Comparison of ENCODE assay signal across 8 mouse cellular contexts in the genomic region with DNA sequence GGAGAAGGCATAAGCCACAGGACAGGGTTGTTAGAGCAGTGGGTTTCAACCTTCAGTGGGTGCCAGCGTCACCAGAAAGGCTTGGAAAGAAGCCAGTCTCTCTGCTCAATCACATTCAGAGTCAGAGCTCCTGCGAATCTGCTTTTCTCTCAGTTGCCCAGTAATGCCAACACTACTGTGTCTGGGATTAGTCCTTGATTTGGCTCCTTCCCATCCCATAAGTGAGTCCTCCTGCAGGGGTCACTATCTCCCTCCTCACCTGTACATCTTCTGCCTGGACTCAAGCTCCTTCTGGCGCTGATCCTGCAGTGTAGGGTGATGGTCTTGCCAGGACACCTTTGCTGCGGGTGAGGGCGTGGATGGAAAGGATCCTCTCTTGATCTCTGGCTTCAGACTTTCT. TPM values are rescaled to one million over a fixed set of nuclear protein-coding genes. Genes with fewer than 3 reads are reported as not detected.
A peak's percentile ranks its signal among the peaks of the same experiment; 100 is the strongest.
DNase-seq lines count a peak whose midpoint lies in the region; ATAC-seq and TF ChIP-seq lines count a peak whose summit lies in the region.

No protein-coding gene starts in this region.

- 11% methylated on average over 5 of the region's 5 CpGs for WGBS in kidney, embryonic 16.5 days
- 6% methylated on average over 5 of the region's 5 CpGs for WGBS in heart, embryonic 16.5 days
- WGBS in liver, postnatal 0 days (ENCODE audit: insufficient replicate concordance): 9% methylated on average over 5 of the region's 5 CpGs

- peak overlapping the region; percentile 23 for H3K4me3 ChIP-seq in kidney, embryonic 16.5 days (ENCODE audit: low read length)
- peak overlapping the region; percentile 30 for H3K4me3 ChIP-seq in heart, embryonic 16.5 days (ENCODE audit: low read length)
- no peak overlapping the region for H3K4me3 ChIP-seq in liver, postnatal 0 days (ENCODE audit: low read depth, low read length)

- peak; percentile 36 for TF ChIP-seq CTCF in liver, postnatal 0 days (IDR thresholded peaks at IDR 0.05; ENCODE audit: low read depth)

- ATAC-seq in kidney, embryonic 16.5 days (ENCODE audit: low FRiP score, low TSS enrichment): no peak
- ATAC-seq in heart, embryonic 16.5 days (replicated peaks; ENCODE audit: extremely low read depth, insufficient read depth, low FRiP score): no peak
- ATAC-seq in liver, postnatal 0 days: no peak

- DNase-seq in kidney, adult 8-10 months: no peak
- DNase-seq in cerebellum, adult 18-20 months: peak; percentile 65 to 71
- DNase-seq in liver, postnatal 0 days: no peak
- no peak for DNase-seq in spleen, adult 12 weeks (ENCODE audit: low spot score)
- DNase-seq in adrenal gland, postnatal 14 days: no peak
- DNase-seq in left cerebral cortex, postnatal 36 days (ENCODE audit: low spot score in 2 of 2): no peak

- peaks cover 30% of the 10 kb centered on the region for H3K27me3 ChIP-seq in kidney, embryonic 16.5 days (ENCODE audit: insufficient read depth, low read length)
- H3K27me3 ChIP-seq in heart, embryonic 16.5 days (ENCODE audit: control insufficient read depth, insufficient read depth, low read length): peaks cover 20% of the 10 kb centered on the region
- H3K27me3 ChIP-seq in liver, postnatal 0 days (ENCODE audit: insufficient read depth, low read length): peaks cover 23% of the 10 kb centered on the region

- H3K9ac ChIP-seq in kidney, embryonic 16.5 days (replicated peaks; ENCODE audit: low read length): no peak overlapping the region
- H3K9ac ChIP-seq in heart, embryonic 16.5 days (ENCODE audit: low read length): no peak overlapping the region; the same call in 1 of the 2 replicates
- no peak overlapping the region for H3K9ac ChIP-seq in liver, postnatal 0 days (replicated peaks)

- H3K36me3 ChIP-seq in kidney, embryonic 16.5 days (ENCODE audit: insufficient read depth, low read length): no peaks in the 10 kb centered on the region
- H3K36me3 ChIP-seq in heart, embryonic 16.5 days (ENCODE audit: control insufficient read depth, insufficient read depth): no peaks in the 10 kb centered on the region
- no peaks in the 10 kb centered on the region for H3K36me3 ChIP-seq in liver, postnatal 0 days (replicated peaks; ENCODE audit: insufficient read depth, low read length)

- no peaks in the 10 kb centered on the region for H3K9me3 ChIP-seq in kidney, embryonic 16.5 days (ENCODE audit: low read length)
- H3K9me3 ChIP-seq in heart, embryonic 16.5 days (replicated peaks; ENCODE audit: control insufficient read depth, low read length): no peaks in the 10 kb centered on the region
- H3K9me3 ChIP-seq in liver, postnatal 0 days (ENCODE audit: low read length): no peaks in the 10 kb centered on the region

- peak overlapping the region; percentile 44 for H3K4me2 ChIP-seq in kidney, embryonic 16.5 days (replicated peaks; ENCODE audit: low read depth, low read length)
- peak overlapping the region; percentile 63 for H3K4me2 ChIP-seq in heart, embryonic 16.5 days (ENCODE audit: low read depth, low read length)
- no peak overlapping the region for H3K4me2 ChIP-seq in liver, postnatal 0 days (ENCODE audit: low read depth, low read length)

- intact Hi-C loops in left cerebral cortex, postnatal 36 days (cut with DNase I): loop anchor here (5.0 kb wide), 1 partner anchor 36 kb away; no protein-coding TSS in a partner anchor

- H3K27ac ChIP-seq in kidney, embryonic 16.5 days (ENCODE audit: low read length): no peak overlapping the region
- no peak overlapping the region for H3K27ac ChIP-seq in heart, embryonic 16.5 days (ENCODE audit: low read length)
- no peak overlapping the region for H3K27ac ChIP-seq in liver, postnatal 0 days (ENCODE audit: low read depth)

- TF ChIP-seq EP300 in liver, postnatal 0 days (IDR thresholded peaks at IDR 0.05; ENCODE audit: low read depth): no peak

- H3K4me1 ChIP-seq in kidney, embryonic 16.5 days (ENCODE audit: insufficient read depth, low read length): peaks cover 4% of the 10 kb centered on the region
- peaks cover 4% of the 10 kb centered on the region; the same call in 1 of the 2 replicates for H3K4me1 ChIP-seq in heart, embryonic 16.5 days (ENCODE audit: control insufficient read depth, insufficient read depth, low read length)
- H3K4me1 ChIP-seq in liver, postnatal 0 days (ENCODE audit: insufficient read depth): peaks cover 3% of the 10 kb centered on the region; the same call in 1 of the 2 replicates

RNA-seq across cellular contexts. Expression of a gene that starts 0.9 kb away (rescaled TPM):
- 0.46 and 0.72 TPM in 2 replicates for polyA plus RNA-seq in kidney, embryonic 16.5 days (2015; fragmentation: Nextera tagmentation; extraction: Ambion mirVana)
- 1.7 TPM in 2 replicates for polyA plus RNA-seq in heart, embryonic 16.5 days (2015; fragmentation: Nextera tagmentation; extraction: Ambion mirVana)
- polyA plus RNA-seq in liver, postnatal 0 days (2015; fragmentation: Nextera tagmentation; extraction: Ambion mirVana): 0.04 TPM in 1 of 2 replicates, not detected in the other
- 0.19 TPM in 1 of 2 replicates, not detected in the other for total RNA-seq in adrenal gland, postnatal 14 days (2021)
- 1 to 10 TPM; 4.2 to 6.5 TPM for total RNA-seq in left cerebral cortex, postnatal 36 days (2021)

RNA-seq across cellular contexts. Expression of a gene that starts 40.0 kb away (rescaled TPM):
- polyA plus RNA-seq in kidney, embryonic 16.5 days (2015; fragmentation: Nextera tagmentation; extraction: Ambion mirVana): 0.30 and 0.41 TPM in 2 replicates
- polyA plus RNA-seq in heart, embryonic 16.5 days (2015; fragmentation: Nextera tagmentation; extraction: Ambion mirVana): not detected in 2 replicates
- polyA plus RNA-seq in liver, postnatal 0 days (2015; fragmentation: Nextera tagmentation; extraction: Ambion mirVana): not detected in 2 replicates
- total RNA-seq in adrenal gland, postnatal 14 days (2021): not detected in 2 replicates
- 1 to 10 TPM; 6.0 to 6.1 TPM for total RNA-seq in left cerebral cortex, postnatal 36 days (2021)

RNA-seq across cellular contexts. Expression of a gene that starts 40.1 kb away (rescaled TPM):
- polyA plus RNA-seq in kidney, embryonic 16.5 days (2015; fragmentation: Nextera tagmentation; extraction: Ambion mirVana): 0.17 and 0.27 TPM in 2 replicates
- 0.05 and 0.10 TPM in 2 replicates for polyA plus RNA-seq in heart, embryonic 16.5 days (2015; fragmentation: Nextera tagmentation; extraction: Ambion mirVana)
- not detected in 2 replicates for polyA plus RNA-seq in liver, postnatal 0 days (2015; fragmentation: Nextera tagmentation; extraction: Ambion mirVana)
- not detected in 2 replicates for total RNA-seq in adrenal gland, postnatal 14 days (2021)
- total RNA-seq in left cerebral cortex, postnatal 36 days (2021): 1 to 10 TPM in 1 of 2 experiments, under 1 TPM in 1; 0.84 to 1.2 TPM

Comparison
In these comparisons a context has a peak if more than half of its experiments do, and no peak if none do; other contexts are left out.
1. DNase-seq: peak in cerebellum, adult 18-20 months (2 of 2); none in kidney, adult 8-10 months (0 of 2), liver, postnatal 0 days (single experiment), spleen, adult 12 weeks (single experiment), adrenal gland, postnatal 14 days (single experiment) and left cerebral cortex, postnatal 36 days (0 of 2).